Mouse (Mus musculus) layer of hippocampus, postnatal 25 days (tissue): ENCODE measurements at regions not wholly inside any gene's neighbourhood (a gene's known extent, or its start where the extent isn't known, plus 50 kb on each side); places are given as distances from the start of the nearest gene placed in this dataset.
"Not testable (repeated sequence)": the region's sequence is repeated elsewhere in the genome, so short reads cannot be mapped to it uniquely, and the experiment has no call there.

Experiments
- DNase-seq, 2 experiments: peaks; one replicate each; pipeline ENCODE4 v3.0.0; 2022; ENCODE audit warnings: mixed read lengths in 2 of 2, low spot score in 1 of 2; ENCODE audit errors: extremely low spot score in 1 of 2

- DNase-seq: no peak
Observed at GRCm38 (mm10) chrX:103250961-103251360, 64.5 kb upstream of the Nap1l2 start.

DNA sequence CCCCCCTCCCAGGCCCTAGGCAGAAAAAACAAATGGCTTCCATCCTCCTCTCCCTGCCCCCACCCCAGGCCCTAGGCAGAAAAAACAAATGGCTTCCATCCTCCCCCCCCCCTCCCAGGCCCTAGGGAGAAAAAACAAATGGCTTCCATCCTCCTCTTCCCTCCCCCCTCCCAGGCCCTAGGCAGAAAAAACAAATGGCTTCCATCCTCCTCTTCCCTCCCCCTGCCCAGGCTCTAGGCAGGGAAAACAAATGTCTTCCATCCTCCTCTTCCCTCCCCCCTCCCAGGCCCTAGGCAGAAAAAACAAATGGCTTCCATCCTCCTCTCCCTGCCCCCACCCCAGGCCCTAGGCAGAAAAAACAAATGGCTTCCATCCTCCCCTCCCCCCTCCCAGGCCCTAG is 65.0 kb upstream of the Nap1l2 start:
- DNase-seq: not testable (repeated sequence)

GRCm38 (mm10) chrX:103252056-103252850 is 65.8 kb upstream of the Nap1l2 start:
- not testable (repeated sequence) for DNase-seq

- no peak for DNase-seq
Observed at GRCm38 (mm10) chrX:103252881-103253280, 66.4 kb upstream of the Nap1l2 start.

DNA sequence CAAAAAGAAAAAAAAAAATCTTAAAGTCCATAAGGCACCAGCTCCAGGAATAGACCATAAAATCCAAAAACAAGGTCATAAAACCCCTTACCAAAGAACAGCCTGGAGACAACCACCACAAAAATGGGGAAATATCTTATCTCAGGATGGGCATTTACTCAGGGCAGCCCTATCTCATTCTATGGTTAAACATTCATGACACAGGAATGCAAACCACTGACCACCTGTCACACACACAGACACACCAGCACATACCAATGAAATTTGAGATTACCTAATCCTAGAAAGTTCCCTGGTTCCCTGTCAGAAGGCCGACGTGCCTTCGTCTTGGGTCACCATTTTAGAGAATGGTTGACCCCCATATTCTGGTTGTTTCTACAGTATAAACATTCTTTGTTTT is 66.3 kb upstream of the Cdx4 start:
- DNase-seq: no peak

GRCm38 (mm10) chrX:103259882-103260281 is 61.3 kb upstream of the Cdx4 start:
- DNase-seq: peak in 1 of 2 experiments; percentile 10
